Mouse (Mus musculus): ENCODE data around the gene Kdelr1. TPM values are rescaled to one million over a fixed set of nuclear protein-coding genes. Genes with fewer than 3 reads are reported as not detected.

Kdelr1 gene
- 330 and 392 TPM in 2 replicates for polyA plus RNA-seq (2012; rRNA removed)

DNA sequence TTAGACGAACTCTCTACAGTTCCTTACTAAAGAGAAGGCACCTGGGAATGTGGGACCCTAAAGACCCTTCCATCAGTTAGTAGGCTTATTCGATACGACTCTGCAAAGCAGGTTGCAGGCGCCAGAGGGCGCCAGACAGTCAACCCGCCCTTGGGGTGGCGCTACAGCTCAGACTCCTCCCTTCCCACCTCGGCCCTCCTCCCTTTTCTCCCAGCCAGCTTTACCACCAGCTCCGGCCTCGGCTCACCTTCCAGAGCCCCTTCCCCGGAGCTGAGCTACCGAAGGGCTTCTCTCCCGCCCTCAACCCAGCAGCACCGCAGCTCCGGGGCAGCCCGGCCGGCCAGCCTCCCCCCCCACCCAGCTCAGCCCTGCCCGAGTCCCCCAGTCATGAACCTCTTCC, at the start of gene Kdelr1:
TSS of gene Kdelr1 (plus strand) at position 149 of the 400 bp plus-strand sequence.

GRCm38 (mm10) chr7:45824598-45824997, 48.0 kb upstream of the Kdelr1 start, which contains the start of gene Kcnj14:
Kcnj14 (minus strand) TSS chr7:45824782.

GRCm38 (mm10) chr7:45830427-45831127, 42.0 kb upstream of the Kdelr1 start, which contains the start of gene Grwd1:
Grwd1 (minus strand) TSS chr7:45830944.

DNA sequence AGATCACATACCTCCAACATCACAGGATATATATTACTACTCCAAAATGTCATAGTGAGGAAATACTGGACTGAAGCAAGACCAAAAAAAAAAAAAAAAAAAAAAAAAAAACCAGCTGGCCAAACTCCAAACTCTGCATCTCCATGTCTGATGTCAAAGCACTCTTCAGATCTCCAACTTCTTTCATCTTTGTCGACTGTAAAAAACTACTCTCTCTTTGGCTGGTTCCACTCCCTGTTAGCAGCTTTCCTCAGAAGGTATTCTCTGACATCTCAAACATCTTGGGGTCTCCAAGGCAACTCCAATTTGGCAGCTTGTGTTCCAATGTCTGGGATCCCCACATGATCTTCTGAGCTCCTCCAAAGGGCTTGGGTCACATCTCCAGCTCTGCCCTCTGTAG, 5.7 kb downstream of the Kdelr1 start, which contains the start of gene Grin2d:
TSS of gene Grin2d (minus strand) at position 101 of the 400 bp plus-strand sequence.

GRCm38 (mm10) chr7:45896517-45897257, 24.1 kb downstream of the Kdelr1 start, which contains the start of the genes Syngr4 and Tmem143:
Syngr4 (minus strand) TSS chr7:45896714.
Tmem143 (plus strand) TSS chr7:45896941.

DNA sequence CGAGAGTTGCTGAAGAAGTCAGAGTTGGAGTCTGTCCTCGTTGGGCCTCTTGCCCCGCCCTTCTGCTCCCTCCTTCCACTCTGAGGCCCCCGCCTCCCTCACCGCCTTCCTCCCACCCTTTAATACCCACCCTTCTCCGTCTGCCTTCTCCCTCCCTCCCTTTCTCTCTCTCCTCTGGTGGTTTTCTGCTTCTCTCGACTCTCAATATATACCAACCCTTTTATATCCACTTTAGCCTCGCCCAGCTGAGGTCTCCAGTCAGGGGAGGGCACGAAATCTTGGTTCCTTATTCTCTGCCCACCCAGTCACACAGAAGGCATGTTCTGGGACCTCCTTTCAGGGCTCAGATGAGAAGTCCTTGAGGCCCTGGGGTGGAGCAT, 48.7 kb downstream of the Kdelr1 start, which contains the start of gene Emp3:
TSS of gene Emp3 (minus strand) at position 163 of the 380 bp plus-strand sequence.

GRCm38 (mm10) chr7:45923762-45924428, 51.3 kb downstream of the Kdelr1 start, which contains the start of gene Ccdc114:
Ccdc114 (plus strand) TSS chr7:45924072.

Other genes starting within 250 kb of the Kdelr1 start
- gene Rasip1, start 245.3 kb upstream of the Kdelr1 start, polyA plus RNA-seq (2012; rRNA removed) = 34.6 and 43.6 TPM in 2 replicates
- 9.0 and 9.6 TPM in 2 replicates for gene Mamstr, start 232.8 kb upstream of the Kdelr1 start, polyA plus RNA-seq (2012; rRNA removed)
- gene Fut2, start 206.4 kb upstream of the Kdelr1 start, polyA plus RNA-seq (2012; rRNA removed) = 8.6 and 9.1 TPM in 2 replicates
- 1.6 and 2.1 TPM in 2 replicates for gene Ntn5, start 188.8 kb upstream of the Kdelr1 start, polyA plus RNA-seq (2012; rRNA removed)
- gene Sec1, start 178.4 kb upstream of the Kdelr1 start, polyA plus RNA-seq (2012; rRNA removed) = 0.73 and 0.98 TPM in 2 replicates
- 18.0 and 20.0 TPM in 2 replicates for gene Car11, start 172.9 kb upstream of the Kdelr1 start, polyA plus RNA-seq (2012; rRNA removed)
- gene Dbp, start 167.7 kb upstream of the Kdelr1 start, polyA plus RNA-seq (2012; rRNA removed) = 92.6 and 115 TPM in 2 replicates
- 1,751 and 1,782 TPM in 2 replicates for gene Rpl18, start 157.3 kb upstream of the Kdelr1 start, polyA plus RNA-seq (2012; rRNA removed)
- 88.6 and 89.2 TPM in 2 replicates for gene Sphk2, start 154.8 kb upstream of the Kdelr1 start, polyA plus RNA-seq (2012; rRNA removed)
- 1.4 and 2.3 TPM in 2 replicates for gene Fam83e, start 151.6 kb upstream of the Kdelr1 start, polyA plus RNA-seq (2012; rRNA removed)
- not detected in 2 replicates for gene Spaca4, start 147.0 kb upstream of the Kdelr1 start, polyA plus RNA-seq (2012; rRNA removed)
- 14.7 and 15.5 TPM in 2 replicates for gene Lmtk3, start 89.0 kb upstream of the Kdelr1 start, polyA plus RNA-seq (2012; rRNA removed)
- gene Sult2b1, start 88.1 kb upstream of the Kdelr1 start, polyA plus RNA-seq (2012; rRNA removed) = 1.00 and 1.4 TPM in 2 replicates
- gene Cyth2, start 58.2 kb upstream of the Kdelr1 start, polyA plus RNA-seq (2012; rRNA removed) = 53.4 and 103 TPM in 2 replicates
- gene Kcnj14, start 48.0 kb upstream of the Kdelr1 start, polyA plus RNA-seq (2012; rRNA removed) = 0.96 and 1.2 TPM in 2 replicates
- gene Grwd1, start 41.8 kb upstream of the Kdelr1 start, polyA plus RNA-seq (2012; rRNA removed) = 38.0 and 40.6 TPM in 2 replicates
- gene Grin2d, start 5.6 kb downstream of the Kdelr1 start, polyA plus RNA-seq (2012; rRNA removed) = 4.1 and 7.2 TPM in 2 replicates
- 0.87 and 1.5 TPM in 2 replicates for gene Syngr4, start 23.9 kb downstream of the Kdelr1 start, polyA plus RNA-seq (2012; rRNA removed)
- gene Tmem143, start 24.2 kb downstream of the Kdelr1 start, polyA plus RNA-seq (2012; rRNA removed) = 50.4 and 51.3 TPM in 2 replicates
- 491 and 520 TPM in 2 replicates for gene Emp3, start 48.6 kb downstream of the Kdelr1 start, polyA plus RNA-seq (2012; rRNA removed)
- gene Ccdc114, start 51.3 kb downstream of the Kdelr1 start, polyA plus RNA-seq (2012; rRNA removed) = 19.9 and 20.0 TPM in 2 replicates
- 1.4 and 1.8 TPM in 2 replicates for gene Abcc6, start 157.5 kb downstream of the Kdelr1 start, polyA plus RNA-seq (2012; rRNA removed)
- 39.9 and 46.6 TPM in 2 replicates for gene Nomo1, start 160.9 kb downstream of the Kdelr1 start, polyA plus RNA-seq (2012; rRNA removed)
- 0.35 and 0.51 TPM in 2 replicates for gene Kcnj11, start 228.0 kb downstream of the Kdelr1 start, polyA plus RNA-seq (2012; rRNA removed)